Mouse (Mus musculus): Measurements from ENCODE around the gene Nol10. TPM values are rescaled to one million over a fixed set of nuclear protein-coding genes. Genes with fewer than 3 reads are reported as not detected.
"Not testable (repeated sequence)": the region's sequence is repeated elsewhere in the genome, so short reads cannot be mapped to it uniquely, and the experiment has no call there.

Nol10 gene
- polyA plus RNA-seq, 1 experiment from 2014 or later = 7.5 TPM

- 44% methylated on average over 4 of the region's 4 CpGs for WGBS (ENCODE audit: insufficient replicate concordance)
- H3K36me3 ChIP-seq (ENCODE audit: control insufficient read depth, insufficient read depth) = no peaks in the 10 kb centered on the region
- H3K4me2 ChIP-seq (ENCODE audit: low read depth, low read length) = no peak overlapping the region
- no peaks in the 10 kb centered on the region for H3K9me3 ChIP-seq (replicated peaks; ENCODE audit: control insufficient read depth, low read length)
- H3K4me3 ChIP-seq (ENCODE audit: low read depth, low read length) = no peak overlapping the region
- no peak overlapping the region for H3K27ac ChIP-seq (ENCODE audit: low read length)
- no peaks in the 10 kb centered on the region for H3K27me3 ChIP-seq (ENCODE audit: control insufficient read depth, insufficient read depth, low read depth, low read length)
- no peak for ATAC-seq (ENCODE audit: low read depth)
- H3K4me1 ChIP-seq (ENCODE audit: control insufficient read depth, low read depth, low read length) = no peaks in the 10 kb centered on the region; the same call in 1 of the 2 replicates
- no peak overlapping the region for H3K9ac ChIP-seq (ENCODE audit: low read depth, low read length)
Measured at GRCm38 (mm10) chr12:17450503-17450902, 102.2 kb downstream of the Nol10 start.

GRCm38 (mm10) chr12:17450908-17451307 lies 102.7 kb downstream of the Nol10 start:
- Histone ChIP-seq H3K9me3 (replicated peaks; ENCODE audit: control insufficient read depth, low read length) (no peaks in the 10 kb centered on the region), H3K4me3 (ENCODE audit: low read depth, low read length) (no peak overlapping the region), H3K27me3 (ENCODE audit: control insufficient read depth, insufficient read depth, low read depth, low read length) (no peaks in the 10 kb centered on the region), H3K9ac (ENCODE audit: low read depth, low read length) (no peak overlapping the region), H3K4me1 (ENCODE audit: control insufficient read depth, low read depth, low read length) (no peaks in the 10 kb centered on the region; the same call in 1 of the 2 replicates), H3K27ac (ENCODE audit: low read length) (no peak overlapping the region), H3K36me3 (ENCODE audit: control insufficient read depth, insufficient read depth) (no peaks in the 10 kb centered on the region), H3K4me2 (ENCODE audit: low read depth, low read length) (no peak overlapping the region)
- ATAC-seq (ENCODE audit: low read depth) = no peak
- 51% methylated on average over 4 of the region's 4 CpGs for WGBS (ENCODE audit: insufficient replicate concordance)

- no peak overlapping the region for H3K27ac ChIP-seq (ENCODE audit: low read length)
- H3K9me3 ChIP-seq (replicated peaks; ENCODE audit: control insufficient read depth, low read length) = no peaks in the 10 kb centered on the region
- H3K4me3 ChIP-seq (ENCODE audit: low read depth, low read length) = no peak overlapping the region
- no peaks in the 10 kb centered on the region; the same call in 1 of the 2 replicates for H3K4me1 ChIP-seq (ENCODE audit: control insufficient read depth, low read depth, low read length)
- H3K9ac ChIP-seq (ENCODE audit: low read depth, low read length) = no peak overlapping the region
- no peak overlapping the region for H3K4me2 ChIP-seq (ENCODE audit: low read depth, low read length)
- no peak for ATAC-seq (ENCODE audit: low read depth)
- 59% methylated on average over 1 of the region's 1 CpGs for WGBS (ENCODE audit: insufficient replicate concordance)
- no peaks in the 10 kb centered on the region for H3K36me3 ChIP-seq (ENCODE audit: control insufficient read depth, insufficient read depth)
- H3K27me3 ChIP-seq (ENCODE audit: control insufficient read depth, insufficient read depth, low read depth, low read length) = no peaks in the 10 kb centered on the region
Measured at GRCm38 (mm10) chr12:17452273-17452672, 104.0 kb downstream of the Nol10 start.

- 40% methylated on average over 5 of the region's 5 CpGs for WGBS (ENCODE audit: insufficient replicate concordance)
Measured at GRCm38 (mm10) chr12:17453918-17454317, 105.7 kb downstream of the Nol10 start.

GRCm38 (mm10) chr12:17455096-17455495 lies 106.8 kb downstream of the Nol10 start:
- ATAC-seq (ENCODE audit: low read depth) = no peak
- Histone ChIP-seq H3K27me3 (ENCODE audit: control insufficient read depth, insufficient read depth, low read depth, low read length) (no peaks in the 10 kb centered on the region), H3K36me3 (ENCODE audit: control insufficient read depth, insufficient read depth) (no peaks in the 10 kb centered on the region), H3K9me3 (replicated peaks; ENCODE audit: control insufficient read depth, low read length) (0 out of 2 replicates have a peak, but pooled peaks cover under 1% of the 10 kb centered on the region), H3K4me2 (ENCODE audit: low read depth, low read length) (no peak overlapping the region), H3K27ac (ENCODE audit: low read length) (no peak overlapping the region), H3K9ac (ENCODE audit: low read depth, low read length) (no peak overlapping the region), H3K4me3 (ENCODE audit: low read depth, low read length) (no peak overlapping the region), H3K4me1 (ENCODE audit: control insufficient read depth, low read depth, low read length) (no peaks in the 10 kb centered on the region)
- WGBS (ENCODE audit: insufficient replicate concordance) = 61% methylated on average over 5 of the region's 5 CpGs

More at GRCm38 (mm10) chr12:17453918-17454317, 105.7 kb downstream of the Nol10 start:
- no peak overlapping the region for H3K4me2 ChIP-seq (ENCODE audit: low read depth, low read length)
- ATAC-seq (ENCODE audit: low read depth) = no peak
- H3K9ac ChIP-seq (ENCODE audit: low read depth, low read length) = no peak overlapping the region
- no peak overlapping the region for H3K4me3 ChIP-seq (ENCODE audit: low read depth, low read length)
- H3K27ac ChIP-seq (ENCODE audit: low read length) = no peak overlapping the region
- no peaks in the 10 kb centered on the region for H3K27me3 ChIP-seq (ENCODE audit: control insufficient read depth, insufficient read depth, low read depth, low read length)
- no peaks in the 10 kb centered on the region for H3K36me3 ChIP-seq (ENCODE audit: control insufficient read depth, insufficient read depth)
- H3K4me1 ChIP-seq (ENCODE audit: control insufficient read depth, low read depth, low read length) = no peaks in the 10 kb centered on the region
- no peaks in the 10 kb centered on the region for H3K9me3 ChIP-seq (replicated peaks; ENCODE audit: control insufficient read depth, low read length)

- not testable (repeated sequence) for H3K27me3 ChIP-seq (ENCODE audit: control insufficient read depth, insufficient read depth, low read depth, low read length); H3K36me3 ChIP-seq (ENCODE audit: control insufficient read depth, insufficient read depth); H3K9ac ChIP-seq (ENCODE audit: low read depth, low read length); ATAC-seq (ENCODE audit: low read depth); H3K27ac ChIP-seq (ENCODE audit: low read length); H3K4me2 ChIP-seq (ENCODE audit: low read depth, low read length); H3K4me3 ChIP-seq (ENCODE audit: low read depth, low read length); H3K9me3 ChIP-seq (replicated peaks; ENCODE audit: control insufficient read depth, low read length); H3K4me1 ChIP-seq (ENCODE audit: control insufficient read depth, low read depth, low read length)
- WGBS (ENCODE audit: insufficient replicate concordance) = 63% methylated on average over 4 of the region's 4 CpGs
Measured at GRCm38 (mm10) chr12:17459223-17459622, 111.0 kb downstream of the Nol10 start.

GRCm38 (mm10) chr12:17463706-17464105 lies 115.4 kb downstream of the Nol10 start:
- no peaks in the 10 kb centered on the region for H3K36me3 ChIP-seq (ENCODE audit: control insufficient read depth, insufficient read depth)
- H3K4me2 ChIP-seq (ENCODE audit: low read depth, low read length) = no peak overlapping the region
- H3K9ac ChIP-seq (ENCODE audit: low read depth, low read length) = no peak overlapping the region
- H3K9me3 ChIP-seq (replicated peaks; ENCODE audit: control insufficient read depth, low read length) = 0 out of 2 replicates have a peak, but pooled peaks cover 2% of the 10 kb centered on the region
- no peaks in the 10 kb centered on the region for H3K27me3 ChIP-seq (ENCODE audit: control insufficient read depth, insufficient read depth, low read depth, low read length)
- no peak for ATAC-seq (ENCODE audit: low read depth)
- H3K4me1 ChIP-seq (ENCODE audit: control insufficient read depth, low read depth, low read length) = no peaks in the 10 kb centered on the region
- 67% methylated on average over 4 of the region's 4 CpGs for WGBS (ENCODE audit: insufficient replicate concordance)
- H3K27ac ChIP-seq (ENCODE audit: low read length) = no peak overlapping the region
- no peak overlapping the region for H3K4me3 ChIP-seq (ENCODE audit: low read depth, low read length)

GRCm38 (mm10) chr12:17464550-17464949 lies 116.3 kb downstream of the Nol10 start:
- not testable (repeated sequence) for H3K4me1 ChIP-seq (ENCODE audit: control insufficient read depth, low read depth, low read length)
- 76% methylated on average over 5 of the region's 5 CpGs for WGBS (ENCODE audit: insufficient replicate concordance)

GRCm38 (mm10) chr12:17466791-17467190 lies 118.5 kb downstream of the Nol10 start:
- no peak overlapping the region for H3K9ac ChIP-seq (ENCODE audit: low read depth, low read length)
- H3K9me3 ChIP-seq (replicated peaks; ENCODE audit: control insufficient read depth, low read length) = no peaks in the 10 kb centered on the region
- no peak overlapping the region for H3K27ac ChIP-seq (ENCODE audit: low read length)
- H3K27me3 ChIP-seq (ENCODE audit: control insufficient read depth, insufficient read depth, low read depth, low read length) = no peaks in the 10 kb centered on the region
- no peak overlapping the region for H3K4me3 ChIP-seq (ENCODE audit: low read depth, low read length)
- ATAC-seq (ENCODE audit: low read depth) = no peak
- WGBS (ENCODE audit: insufficient replicate concordance) = 31% methylated on average over 4 of the region's 4 CpGs
- H3K36me3 ChIP-seq (ENCODE audit: control insufficient read depth, insufficient read depth) = no peaks in the 10 kb centered on the region
- no peak overlapping the region for H3K4me2 ChIP-seq (ENCODE audit: low read depth, low read length)
- peaks cover 2% of the 10 kb centered on the region; the same call in 1 of the 2 replicates for H3K4me1 ChIP-seq (ENCODE audit: control insufficient read depth, low read depth, low read length)

More at GRCm38 (mm10) chr12:17464550-17464949, 116.3 kb downstream of the Nol10 start:
- ATAC-seq (ENCODE audit: low read depth); H3K9ac ChIP-seq (ENCODE audit: low read depth, low read length); H3K4me3 ChIP-seq (ENCODE audit: low read depth, low read length); H3K27ac ChIP-seq (ENCODE audit: low read length); H3K27me3 ChIP-seq (ENCODE audit: control insufficient read depth, insufficient read depth, low read depth, low read length); H3K36me3 ChIP-seq (ENCODE audit: control insufficient read depth, insufficient read depth); H3K4me2 ChIP-seq (ENCODE audit: low read depth, low read length); H3K9me3 ChIP-seq (replicated peaks; ENCODE audit: control insufficient read depth, low read length): not testable (repeated sequence)

Data from liver, embryonic 16.5 days (tissue).